Mouse (Mus musculus): ENCODE measurements around the gene Tmem128.
A peak's percentile ranks its signal among the peaks of the same experiment; 100 is the strongest.

The Tmem128 gene

GRCm38 (mm10) chr5:38260107-38260682, at the start of gene Tmem128:
Gene Tmem128, plus strand, starts transcription at chr5:38260185.
- DNase-seq (ENCODE audit: low spot score in 2 of 2), result peak; percentile 37 to 45

DNA sequence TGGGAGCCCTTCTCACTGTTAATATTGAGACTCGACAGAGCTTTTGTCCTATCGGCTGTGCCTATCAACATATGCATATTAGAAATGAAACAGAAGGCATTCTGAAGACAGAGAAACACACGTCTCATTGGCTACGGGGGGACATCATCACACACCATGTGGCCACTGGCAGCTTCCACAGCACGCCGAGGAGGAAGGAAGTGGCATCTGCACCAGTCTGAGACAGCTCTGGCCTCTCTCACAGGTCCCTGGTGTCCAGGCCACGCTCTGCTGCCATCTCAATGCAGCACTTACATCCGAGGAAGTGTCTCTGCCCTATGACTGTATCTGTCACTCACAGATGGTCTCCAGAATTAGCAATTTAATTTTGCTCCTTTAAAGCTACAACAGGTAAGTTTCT, 48.3 kb upstream of the Tmem128 start:
- DNase-seq (ENCODE audit: low spot score in 2 of 2), result peak; percentile 73 to 79

- no peak for DNase-seq (ENCODE audit: low spot score in 2 of 2)
These were observed 47.0 kb upstream of the Tmem128 start for GRCm38 (mm10) chr5:38213009-38213408.

DNA sequence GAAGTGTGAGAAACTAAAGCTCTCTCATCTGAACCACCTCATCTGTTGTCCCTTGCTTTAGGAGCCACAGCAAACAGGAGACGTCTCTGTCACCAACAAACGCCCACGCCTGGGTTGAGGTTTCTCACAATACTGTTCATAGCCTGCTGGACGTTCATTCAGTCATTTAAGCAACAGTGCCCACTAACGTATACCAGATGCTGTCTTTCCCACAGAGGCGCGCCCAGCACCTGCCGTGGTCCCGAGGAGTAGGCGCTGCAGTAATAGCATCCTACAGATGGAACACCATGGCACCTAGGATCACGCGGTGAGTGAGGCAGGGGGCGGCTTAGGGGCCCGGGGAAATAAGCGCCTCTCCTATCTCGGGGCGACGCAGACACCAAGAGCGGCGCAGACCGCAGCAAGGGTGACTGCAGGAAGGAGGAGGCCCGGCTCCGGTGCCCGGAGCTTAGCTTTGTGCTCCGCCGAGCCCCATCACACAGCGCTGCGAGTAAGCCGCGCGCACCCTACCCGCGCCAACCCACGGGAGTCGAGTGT, 40.1 kb upstream of the Tmem128 start:
- no peak for DNase-seq (ENCODE audit: low spot score in 2 of 2)

DNA sequence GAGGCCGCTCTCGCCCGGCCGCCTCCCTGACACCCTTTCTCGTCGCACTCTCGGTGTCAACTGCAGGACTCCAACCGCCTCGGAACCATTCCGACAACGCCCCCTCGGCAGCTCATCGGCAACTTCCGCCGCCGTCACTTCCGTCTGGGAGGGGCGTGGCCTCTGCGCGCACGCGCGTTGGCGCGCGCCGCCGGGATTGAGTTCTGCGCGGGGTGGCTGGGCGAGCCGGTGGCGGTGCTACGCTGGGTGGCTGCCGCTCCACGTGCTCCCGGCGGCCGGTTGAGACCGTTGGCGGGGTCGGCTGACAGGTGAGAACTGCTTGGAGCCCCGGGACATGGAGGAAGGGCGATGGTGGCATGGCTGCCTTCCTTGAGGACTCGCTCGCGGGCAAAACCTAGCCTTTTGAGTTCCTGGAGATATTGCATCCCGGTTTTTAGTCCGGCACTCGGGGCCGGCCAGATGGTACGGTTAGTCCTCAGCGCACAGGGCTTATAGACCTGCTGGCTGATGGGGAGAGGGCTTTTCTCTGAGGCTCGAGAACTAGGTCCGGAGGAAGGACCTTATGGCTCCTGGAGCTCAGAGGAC, 39.6 kb upstream of the Tmem128 start, which contains the start of the genes Zbtb49 and Lyar:
Gene Zbtb49 (minus strand): TSS at position 130 of the 585 bp plus-strand sequence.
Gene Lyar (plus strand): TSS at position 143 of the 585 bp plus-strand sequence.
- DNase-seq (ENCODE audit: low spot score in 2 of 2), result peak; percentile 90 to 91

- peak; percentile 28 to 29 for DNase-seq (ENCODE audit: low spot score in 2 of 2)
These were observed 24.6 kb upstream of the Tmem128 start for GRCm38 (mm10) chr5:38235422-38235821.

- DNase-seq (ENCODE audit: low spot score in 2 of 2), result no peak
These were observed 23.4 kb upstream of the Tmem128 start for GRCm38 (mm10) chr5:38236627-38237026.

DNA sequence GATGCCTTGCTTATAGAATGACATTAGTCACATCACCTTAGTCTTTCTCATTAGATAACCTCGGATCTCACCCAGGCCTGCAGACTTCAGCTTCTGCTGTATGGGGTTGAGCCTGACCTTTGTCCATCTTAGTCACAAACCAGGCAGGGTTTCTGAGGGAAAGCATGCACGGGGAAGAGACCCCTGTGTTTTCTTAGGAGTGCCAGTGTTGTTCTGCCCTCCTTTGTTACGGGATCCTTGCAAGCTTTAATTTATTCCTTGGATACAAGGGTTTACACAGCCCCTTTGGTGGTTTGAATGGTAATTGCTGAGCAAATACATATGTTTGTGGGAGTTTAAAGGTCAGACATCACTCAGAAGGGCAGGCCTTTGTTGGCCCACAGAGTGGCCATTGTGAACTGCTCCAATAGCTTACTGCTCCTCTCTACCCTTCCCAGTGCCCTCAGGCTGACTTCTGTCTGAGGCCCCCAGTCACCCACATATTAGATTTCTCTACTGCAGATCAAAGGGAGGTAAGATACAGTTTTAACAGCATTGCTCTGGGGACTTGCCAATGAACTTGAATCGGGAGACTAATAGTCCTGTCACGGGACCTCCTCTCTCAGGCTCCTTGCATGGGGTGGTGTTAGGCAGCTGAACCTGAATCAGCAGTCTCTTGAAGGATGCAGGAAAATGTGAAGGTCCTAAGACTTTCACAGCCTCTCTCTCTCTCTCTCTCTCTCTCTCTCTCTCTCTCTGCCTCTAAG, 19.1 kb upstream of the Tmem128 start:
- no peak for DNase-seq (ENCODE audit: low spot score in 2 of 2)

DNA sequence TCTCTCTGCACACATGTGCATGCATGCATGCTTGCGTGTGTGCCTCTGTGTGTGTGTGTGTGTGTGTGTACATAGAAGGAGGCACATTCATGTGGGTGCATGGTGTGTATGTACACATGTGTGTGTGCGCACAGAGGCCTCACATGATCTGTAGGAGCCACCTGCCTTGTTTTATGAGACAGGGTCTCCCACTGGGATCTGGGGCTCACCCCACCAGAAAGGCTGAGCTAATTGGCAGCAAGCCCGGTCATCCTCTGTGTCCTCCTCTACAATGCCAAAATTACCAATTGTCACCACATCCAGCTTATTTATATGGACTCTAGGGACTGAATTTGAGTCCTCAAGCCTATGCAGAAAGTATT, 18.5 kb upstream of the Tmem128 start:
- no peak for DNase-seq (ENCODE audit: low spot score in 2 of 2)

DNA sequence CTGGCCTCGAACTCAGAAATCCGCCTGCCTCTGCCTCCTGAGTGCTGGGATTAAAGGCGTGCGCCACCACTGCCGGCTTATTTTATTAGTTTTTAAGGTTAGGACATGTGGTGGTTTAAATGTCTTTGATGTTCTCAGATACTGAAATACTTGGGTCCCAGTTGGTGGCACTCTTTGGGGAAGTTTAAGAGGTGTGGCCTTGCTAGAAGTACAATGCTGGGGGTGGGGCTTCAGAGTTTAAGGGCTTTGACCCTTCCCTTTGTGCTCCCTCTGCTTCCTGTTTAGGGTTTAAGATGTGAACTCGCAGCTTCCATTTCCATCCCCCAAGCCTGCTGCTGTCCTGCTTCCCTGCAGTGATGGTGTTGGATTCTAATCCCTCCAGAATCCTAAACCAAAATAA, 18.0 kb upstream of the Tmem128 start:
- DNase-seq (ENCODE audit: low spot score in 2 of 2), result no peak

DNA sequence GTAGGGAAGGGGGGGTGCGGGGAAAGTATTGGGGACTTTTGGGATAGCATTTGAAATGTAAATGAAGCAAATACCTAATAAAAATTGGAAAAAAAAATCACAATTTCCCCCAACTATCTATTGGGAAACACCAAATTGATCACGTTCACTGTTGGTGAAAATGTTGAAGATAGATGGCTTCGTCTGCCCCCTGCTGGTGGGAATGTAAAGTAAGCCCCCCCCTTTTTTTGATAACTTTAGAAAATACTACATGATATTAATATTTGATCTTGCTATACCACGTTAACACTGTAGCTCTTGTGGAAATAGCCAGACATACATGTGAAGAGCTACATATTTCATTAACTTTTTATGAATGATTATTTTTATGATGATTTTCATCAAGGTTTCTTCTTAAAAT, 4.8 kb upstream of the Tmem128 start:
- DNase-seq (ENCODE audit: low spot score in 2 of 2), result no peak

DNA sequence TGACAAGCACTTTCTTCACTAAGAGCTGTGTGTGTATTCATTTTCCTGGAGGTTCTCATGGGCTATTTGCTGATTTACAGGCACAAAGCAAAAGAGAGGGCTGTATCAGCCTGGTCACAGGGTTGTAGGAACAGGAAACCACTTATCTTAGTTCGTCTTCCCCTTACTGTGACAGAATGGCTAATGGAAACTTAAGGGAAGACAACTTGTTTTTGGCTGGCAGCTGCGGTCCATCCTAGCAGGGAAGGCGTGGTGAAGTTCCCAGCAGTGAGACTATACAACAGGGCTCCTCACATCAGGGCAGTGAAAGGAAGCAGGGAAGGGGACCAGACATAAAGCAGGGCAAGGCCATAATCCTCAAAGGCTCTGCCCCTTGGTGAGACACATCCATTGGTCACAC, 4.3 kb upstream of the Tmem128 start:
- DNase-seq (ENCODE audit: low spot score in 2 of 2), result no peak

GRCm38 (mm10) chr5:38256551-38256950, 3.4 kb upstream of the Tmem128 start:
- DNase-seq (ENCODE audit: low spot score in 2 of 2), result no peak

- no peak for DNase-seq (ENCODE audit: low spot score in 2 of 2)
These were observed 1.8 kb upstream of the Tmem128 start for GRCm38 (mm10) chr5:38258034-38258772.

- DNase-seq (ENCODE audit: low spot score in 2 of 2), result no peak
These were observed 1.2 kb upstream of the Tmem128 start for GRCm38 (mm10) chr5:38258773-38259146.

GRCm38 (mm10) chr5:38259455-38260106, 404 bp upstream of the Tmem128 start:
- no peak for DNase-seq (ENCODE audit: low spot score in 2 of 2)

- no peak for DNase-seq (ENCODE audit: low spot score in 2 of 2)
These were observed 11.0 kb downstream of the Tmem128 start for GRCm38 (mm10) chr5:38270942-38271341.

DNA sequence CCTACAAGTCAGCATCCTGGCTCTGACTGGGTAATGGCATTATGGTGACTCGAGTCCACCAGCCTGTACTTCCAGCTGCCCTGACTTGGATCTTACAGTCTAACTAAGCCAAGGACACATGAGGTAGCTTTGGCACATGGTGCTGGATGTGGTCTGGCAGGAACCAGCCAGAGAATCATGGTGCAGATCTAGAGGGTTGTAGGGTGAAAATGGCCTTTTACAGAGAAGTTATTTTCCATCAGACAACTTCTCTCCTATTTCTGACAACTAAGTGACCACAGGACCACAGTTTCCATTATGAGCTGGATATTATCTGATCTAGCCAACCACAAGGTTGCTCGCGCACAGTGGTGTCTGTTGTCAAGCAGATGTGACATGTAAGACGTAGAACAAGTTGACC, 13.8 kb downstream of the Tmem128 start:
- no peak for DNase-seq (ENCODE audit: low spot score in 2 of 2)

GRCm38 (mm10) chr5:38275771-38276170, 15.8 kb downstream of the Tmem128 start, which contains the start of gene Otop1:
Gene Otop1, plus strand, starts transcription at chr5:38275972.
- no peak for DNase-seq (ENCODE audit: low spot score in 2 of 2)

GRCm38 (mm10) chr5:38276451-38276850, 16.5 kb downstream of the Tmem128 start:
- no peak for DNase-seq (ENCODE audit: low spot score in 2 of 2)

GRCm38 (mm10) chr5:38277098-38277866, 17.3 kb downstream of the Tmem128 start:
- DNase-seq (ENCODE audit: low spot score in 2 of 2), result no peak

Measured in spleen, postnatal 36 days (tissue).